Mouse (Mus musculus): ENCODE data around the gene Oas1d.

Gene Oas1d

DNA sequence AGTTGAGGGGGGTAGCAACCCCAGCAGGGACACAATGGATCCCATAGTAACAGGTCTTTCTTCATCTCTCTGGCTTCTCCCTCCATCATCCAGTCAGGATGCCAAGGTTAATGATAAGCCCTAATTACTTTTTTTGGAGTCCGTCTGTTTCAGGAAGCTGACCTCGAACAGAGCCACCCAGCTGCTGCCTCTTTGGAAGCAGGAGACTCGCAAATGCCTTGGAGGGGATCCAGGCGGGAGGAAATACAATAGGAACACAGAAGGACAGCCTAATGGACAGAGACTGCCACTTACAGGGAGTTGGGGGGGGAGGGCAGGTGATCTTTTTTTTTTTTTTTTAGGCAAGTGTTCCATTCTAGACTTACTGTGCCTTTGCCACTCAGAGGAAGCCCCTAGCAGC is 55.4 kb downstream of the Oas1d start:
- DNase-seq (ENCODE audit: low spot score): peak; percentile 81

All from testis, postnatal 10 days (tissue).